In the genomic region with DNA sequence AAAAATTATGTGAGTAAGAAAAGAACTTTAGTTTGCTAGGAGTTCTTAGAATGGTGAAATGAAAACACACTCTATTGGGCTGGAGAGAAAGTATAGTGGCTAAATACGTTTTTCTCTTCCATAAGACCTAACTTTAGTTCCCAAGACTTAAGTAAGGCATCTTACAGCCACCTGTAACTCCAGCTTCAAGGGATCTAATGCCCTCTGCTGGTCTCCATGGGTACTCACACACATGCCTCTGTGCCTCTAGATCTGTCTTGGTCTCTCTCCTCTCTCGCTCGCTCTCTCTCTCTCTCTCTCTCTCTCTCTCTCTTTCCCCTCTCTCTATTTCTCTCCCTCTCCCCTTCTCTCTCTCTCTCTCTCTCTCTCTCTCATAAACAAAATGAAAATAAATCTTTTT, we compare ENCODE assay signal across 10 mouse cellular contexts.
DNase-seq lines count a peak whose midpoint lies in the region; ATAC-seq and TF ChIP-seq lines count a peak whose summit lies in the region.
"Had no signal": no experiment of that assay in that cellular context is flagged by ENCODE, and none has a peak within 500 bp of the region (broad histone marks: within the 10 kb centered on the region; RNA-seq: fewer than 3 reads in every experiment).

No protein-coding gene starts in this region.

- ATAC-seq in kidney, embryonic 16.5 days (ENCODE audit: low FRiP score, low TSS enrichment), result no peak
- ATAC-seq in stomach, postnatal 0 days (ENCODE audit: low FRiP score, low TSS enrichment), result no peak
- no peak for ATAC-seq in erythroid progenitor cell, adult 5-6 weeks (replicated peaks; ENCODE audit: low FRiP score, poor library complexity, severe bottlenecking)
- ATAC-seq in heart, embryonic 12.5 days (ENCODE audit: insufficient number of reproducible peaks, low FRiP score), result no peak

- H3K4me2 ChIP-seq in kidney, embryonic 16.5 days (replicated peaks; ENCODE audit: low read depth, low read length), result no peak overlapping the region
- H3K4me2 ChIP-seq in stomach, postnatal 0 days (replicated peaks; ENCODE audit: low read depth), result no peak overlapping the region
- H3K4me2 ChIP-seq in heart, embryonic 12.5 days, result no peak overlapping the region
- H3K4me2 ChIP-seq: neural tube, embryonic 12.5 days had no signal

- no peaks in the 10 kb centered on the region for H3K9me3 ChIP-seq in kidney, embryonic 16.5 days (ENCODE audit: low read length)
- H3K9me3 ChIP-seq in stomach, postnatal 0 days (ENCODE audit: control insufficient read depth, low read length), result no peaks in the 10 kb centered on the region
- no peaks in the 10 kb centered on the region for H3K9me3 ChIP-seq in heart, embryonic 12.5 days (replicated peaks)
- H3K9me3 ChIP-seq: heart, embryonic 10.5 days; neural tube, embryonic 12.5 days had no signal

- no peak overlapping the region for H3K9ac ChIP-seq in kidney, embryonic 16.5 days (replicated peaks; ENCODE audit: low read length)
- H3K9ac ChIP-seq in stomach, postnatal 0 days (ENCODE audit: low read length), result no peak overlapping the region
- H3K9ac ChIP-seq in heart, embryonic 12.5 days, result no peak overlapping the region
- H3K9ac ChIP-seq: neural tube, embryonic 12.5 days had no signal

- TF ChIP-seq CTCF in kidney, adult 2 months (conservative IDR thresholded peaks at IDR 0.05; ENCODE audit: insufficient read depth, insufficient read length, low read depth, low read length), result peak; percentile 48
- peak; percentile 74 for TF ChIP-seq CTCF in stomach, postnatal 0 days (IDR thresholded peaks at IDR 0.05; ENCODE audit: low read depth)

- TF ChIP-seq POLR2A in kidney, adult 2 months (IDR thresholded peaks at IDR 0.05; ENCODE audit: low read depth, low read length), result no peak

- 53% methylated on average over 3 of the region's 3 CpGs for WGBS in kidney, adult 2 months
- 42% methylated on average over 3 of the region's 3 CpGs for WGBS in kidney, embryonic 16.5 days
- 41% methylated on average over 3 of the region's 3 CpGs for WGBS in stomach, postnatal 0 days
- WGBS in heart, embryonic 12.5 days, result 53% methylated on average over 3 of the region's 3 CpGs

- no peak overlapping the region for H3K4me3 ChIP-seq in kidney, adult 2 months (ENCODE audit: insufficient read depth, low read depth, low read length)
- H3K4me3 ChIP-seq in kidney, embryonic 16.5 days (ENCODE audit: low read length), result no peak overlapping the region
- no peak overlapping the region for H3K4me3 ChIP-seq in stomach, postnatal 0 days (ENCODE audit: low read depth, low read length)
- H3K4me3 ChIP-seq in heart, embryonic 12.5 days, result no peak overlapping the region
- H3K4me3 ChIP-seq: heart, embryonic 10.5 days; neural tube, embryonic 12.5 days had no signal

- no peak for TF ChIP-seq EP300 in stomach, postnatal 0 days (optimal IDR thresholded peaks at IDR 0.05)

- peak; percentile 12 for DNase-seq in kidney, adult 2 months
- DNase-seq in urinary bladder, postnatal 14 days (ENCODE audit: low spot score), result peak; percentile 9
- no peak for DNase-seq in urinary bladder, postnatal 36 days (ENCODE audit: low spot score in 2 of 2)
- DNase-seq in embryo, embryonic 11.5 days (ENCODE audit: low read depth, low spot score), result peak; percentile 27
- DNase-seq in stomach, postnatal 0 days (ENCODE audit: low spot score), result no peak

- H3K4me1 ChIP-seq in kidney, adult 2 months (ENCODE audit: control insufficient read depth, insufficient read depth, low read length), result no peaks in the 10 kb centered on the region
- no peaks in the 10 kb centered on the region for H3K4me1 ChIP-seq in kidney, embryonic 16.5 days (ENCODE audit: insufficient read depth, low read length)
- H3K4me1 ChIP-seq in stomach, postnatal 0 days (replicated peaks; ENCODE audit: control insufficient read depth, insufficient read depth), result no peaks in the 10 kb centered on the region
- H3K4me1 ChIP-seq in heart, embryonic 12.5 days (replicated peaks), result no peaks in the 10 kb centered on the region
- H3K4me1 ChIP-seq: heart, embryonic 10.5 days; neural tube, embryonic 12.5 days had no signal

- no peaks in the 10 kb centered on the region for H3K36me3 ChIP-seq in kidney, adult 2 months (ENCODE audit: control insufficient read depth, insufficient read depth, low read length)
- no peaks in the 10 kb centered on the region for H3K36me3 ChIP-seq in kidney, embryonic 16.5 days (ENCODE audit: insufficient read depth, low read length)
- H3K36me3 ChIP-seq in stomach, postnatal 0 days (ENCODE audit: control insufficient read depth, insufficient read depth, low read length), result no peaks in the 10 kb centered on the region
- H3K36me3 ChIP-seq in heart, embryonic 12.5 days, result no peaks in the 10 kb centered on the region
- H3K36me3 ChIP-seq: heart, embryonic 10.5 days; neural tube, embryonic 12.5 days had no signal

- no peaks in the 10 kb centered on the region for H3K27me3 ChIP-seq in kidney, adult 2 months (replicated peaks; ENCODE audit: control insufficient read depth, insufficient read depth, low read length)
- H3K27me3 ChIP-seq in kidney, embryonic 16.5 days (ENCODE audit: insufficient read depth, low read length), result no peaks in the 10 kb centered on the region
- no peaks in the 10 kb centered on the region for H3K27me3 ChIP-seq in stomach, postnatal 0 days (ENCODE audit: control insufficient read depth, insufficient read depth, low read length)
- no peaks in the 10 kb centered on the region for H3K27me3 ChIP-seq in heart, embryonic 12.5 days (replicated peaks)
- H3K27me3 ChIP-seq: neural tube, embryonic 12.5 days had no signal

- no peak overlapping the region for H3K27ac ChIP-seq in kidney, adult 2 months (ENCODE audit: insufficient read depth, low read depth, low read length)
- H3K27ac ChIP-seq in kidney, embryonic 16.5 days (ENCODE audit: low read length), result no peak overlapping the region
- no peak overlapping the region for H3K27ac ChIP-seq in stomach, postnatal 0 days (replicated peaks)
- no peak overlapping the region for H3K27ac ChIP-seq in heart, embryonic 12.5 days (ENCODE audit: poor library complexity, severe bottlenecking)
- H3K27ac ChIP-seq: heart, embryonic 10.5 days; neural tube, embryonic 12.5 days had no signal

Comparison
In these comparisons a context has a peak if more than half of its experiments do, and no peak if none do; other contexts are left out.
1. DNase-seq: peak in kidney, adult 2 months (single experiment), urinary bladder, postnatal 14 days (single experiment) and embryo, embryonic 11.5 days (single experiment); none in urinary bladder, postnatal 36 days (0 of 2) and stomach, postnatal 0 days (single experiment).